Mouse (Mus musculus) layer of hippocampus, adult 9-11 months (tissue): ENCODE results near the gene Gipc3.

Source experiments
- DNase-seq: peaks from one replicate; pipeline ENCODE4 v3.0.0; 2022

The Gipc3 gene

GRCm38 (mm10) chr10:81298369-81299100, 44.5 kb downstream of the Gipc3 start:
- DNase-seq: peak; percentile 87

- no peak for DNase-seq
Measured at GRCm38 (mm10) chr10:81297845-81298244, 45.2 kb downstream of the Gipc3 start.

GRCm38 (mm10) chr10:81297246-81297645, 45.8 kb downstream of the Gipc3 start:
- no peak for DNase-seq

DNA sequence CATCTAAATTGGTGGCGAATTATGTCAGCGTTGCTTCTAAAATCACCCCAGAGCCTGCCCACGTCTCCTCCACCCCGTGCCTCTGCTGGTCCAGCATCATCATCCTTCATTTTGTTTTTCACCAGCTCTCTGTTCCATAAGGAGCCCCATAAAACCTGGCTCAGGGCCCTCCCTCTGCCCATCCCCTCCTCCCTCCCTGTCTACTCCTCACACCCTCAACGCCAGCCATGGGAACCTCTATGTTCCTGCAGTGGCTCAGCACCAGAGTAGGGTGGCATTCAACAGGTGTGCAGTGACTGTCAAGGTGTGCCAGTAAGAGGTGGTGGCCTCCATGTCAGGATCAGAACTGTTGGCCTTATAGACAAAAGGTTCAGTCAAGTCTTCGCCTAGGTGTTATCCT, 47.9 kb downstream of the Gipc3 start:
- DNase-seq: no peak

- DNase-seq: no peak
Measured at GRCm38 (mm10) chr10:81294442-81294841, 48.6 kb downstream of the Gipc3 start.

DNA sequence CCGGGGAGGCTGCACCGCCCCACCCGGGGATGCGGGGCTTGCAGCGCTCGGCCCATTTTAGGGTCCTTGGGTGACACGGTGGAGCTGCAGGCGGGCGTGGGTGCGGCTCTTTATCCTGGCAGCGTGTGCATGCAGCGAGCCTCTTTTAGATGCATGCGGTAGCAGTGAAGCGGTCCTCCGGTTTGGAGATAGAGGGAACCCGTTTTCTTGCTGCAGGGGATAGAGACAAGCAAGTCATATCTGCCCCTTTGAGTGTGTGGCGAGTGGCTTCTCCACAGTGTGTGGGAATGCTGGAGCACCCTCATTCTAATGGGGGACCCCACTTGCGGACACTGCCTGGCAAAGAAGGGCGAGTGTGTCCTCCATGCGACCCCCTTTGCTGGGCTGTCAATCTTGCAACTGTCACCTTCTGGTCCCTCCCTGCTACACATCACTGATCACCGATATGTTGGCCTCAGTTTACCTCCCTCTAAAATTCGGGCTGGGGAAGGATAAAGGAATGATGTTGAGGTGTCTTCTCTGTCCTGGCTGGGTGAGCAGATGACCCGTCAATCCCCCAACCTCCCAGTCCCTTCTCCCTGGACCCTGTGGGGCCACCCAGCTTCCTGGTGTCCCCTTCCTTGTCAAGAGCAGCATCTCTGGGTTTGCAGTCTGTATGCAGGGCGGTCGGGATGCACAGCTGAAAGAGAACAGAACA, 49.6 kb downstream of the Gipc3 start:
- DNase-seq: no peak

- peak; percentile 100 for DNase-seq
Measured at GRCm38 (mm10) chr10:81292554-81293333, 50.3 kb downstream of the Gipc3 start, which contains the start of gene Pip5k1c. TSS of gene Pip5k1c (plus strand) at chr10:81292963.

GRCm38 (mm10) chr10:81291511-81292104, 51.5 kb downstream of the Gipc3 start, which contains the start of gene Tjp3:
TSS of gene Tjp3 (minus strand) at chr10:81291581.
- DNase-seq: no peak

DNA sequence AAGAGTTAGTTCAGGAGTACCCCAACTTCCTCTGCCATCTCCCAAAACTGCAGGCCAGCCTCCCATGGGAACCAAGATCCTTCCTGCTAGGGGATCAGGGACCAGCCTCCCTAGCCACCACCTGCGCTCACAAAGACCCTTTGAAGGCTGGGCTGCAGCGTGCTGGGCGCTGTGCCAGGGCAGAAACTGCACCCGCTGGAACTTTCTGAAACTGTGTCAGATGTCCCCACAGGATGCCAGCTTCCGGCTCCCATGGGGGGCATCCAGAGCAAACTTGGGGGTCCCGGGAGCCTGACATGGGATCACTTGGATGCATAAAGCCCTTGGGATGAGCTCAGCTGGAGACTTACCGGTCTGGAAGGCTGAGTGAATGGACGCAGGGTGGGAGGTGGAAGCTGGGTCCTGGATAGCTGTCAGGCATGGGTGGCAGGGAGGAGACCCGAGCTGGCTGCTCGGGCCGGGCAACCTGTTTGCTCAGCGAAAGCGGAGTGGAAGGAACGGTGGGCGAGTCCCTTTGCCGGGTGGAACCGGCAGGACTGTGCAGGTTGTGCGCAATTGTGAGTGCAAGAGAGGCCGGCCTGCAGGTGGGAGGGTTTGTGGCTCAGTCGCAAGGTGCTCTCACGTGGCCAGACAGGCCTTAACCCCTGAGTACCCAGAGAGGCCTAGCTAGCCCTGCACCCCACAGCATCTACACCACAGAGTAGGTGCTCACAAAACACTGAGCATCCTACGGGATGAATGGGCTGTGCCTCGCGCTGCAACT, 52.2 kb downstream of the Gipc3 start:
- DNase-seq: no peak

GRCm38 (mm10) chr10:81289811-81290210, 53.3 kb downstream of the Gipc3 start:
- no peak for DNase-seq

- no peak for DNase-seq
Measured at GRCm38 (mm10) chr10:81289278-81289677, 53.8 kb downstream of the Gipc3 start.

DNA sequence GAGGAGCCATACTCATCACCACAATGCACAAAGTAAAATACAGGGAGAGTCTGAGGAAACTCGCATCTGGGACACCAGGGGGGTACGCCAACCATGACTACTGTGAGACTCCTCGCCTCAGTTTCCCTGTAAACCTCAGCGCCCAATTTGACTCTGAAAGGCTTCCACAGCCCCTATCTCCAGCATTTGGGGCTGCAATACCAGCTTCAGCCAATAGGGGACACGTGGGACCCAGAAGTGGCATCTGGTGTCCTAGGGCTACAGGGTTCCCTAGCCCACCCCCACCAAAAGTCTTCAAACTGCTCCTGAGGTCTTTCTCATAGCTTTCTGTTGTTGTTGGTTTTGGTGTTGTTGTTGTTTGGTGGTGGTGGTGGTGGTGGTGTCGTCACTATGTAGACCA, 54.5 kb downstream of the Gipc3 start:
- DNase-seq: no peak

DNA sequence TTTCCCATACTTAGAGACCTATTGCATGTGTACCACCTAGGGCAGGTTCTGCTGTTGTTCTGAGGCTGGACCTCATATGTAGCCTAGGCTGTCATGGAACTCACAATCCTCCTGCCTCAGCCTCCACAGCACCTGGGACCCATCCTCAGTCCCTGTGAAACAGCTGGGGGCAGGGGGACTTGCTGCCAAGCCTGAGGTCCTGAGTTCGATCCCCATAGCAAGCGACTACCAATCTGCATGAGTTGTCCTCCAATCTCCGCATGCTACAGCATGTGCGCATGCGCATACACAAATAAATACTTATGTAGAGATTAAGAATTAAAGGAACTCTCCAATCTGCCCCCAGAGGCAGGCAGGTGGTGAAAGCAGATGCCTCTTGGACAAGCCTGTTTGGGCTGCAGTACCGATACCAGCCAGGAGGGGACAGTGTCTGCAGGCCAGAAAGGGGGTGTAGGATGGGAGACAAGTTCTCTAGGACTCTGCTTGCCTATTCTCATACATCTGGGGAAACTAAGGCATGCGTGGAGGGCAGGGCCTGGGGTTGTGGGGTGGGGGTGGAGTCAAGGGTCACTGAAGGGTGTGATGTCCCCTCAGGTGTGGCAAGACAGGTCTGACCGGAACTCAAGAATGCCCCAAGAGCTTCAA, 55.4 kb downstream of the Gipc3 start:
- no peak for DNase-seq

GRCm38 (mm10) chr10:81286586-81286985, 56.5 kb downstream of the Gipc3 start:
- no peak for DNase-seq

GRCm38 (mm10) chr10:81285694-81286450, 57.2 kb downstream of the Gipc3 start:
- peak; percentile 68 for DNase-seq
